Mouse (Mus musculus) megakaryocyte, embryonic 14.5 days (primary cell): Measurements from ENCODE around the gene Olfr237-ps1. TPM values are rescaled to one million over a fixed set of nuclear protein-coding genes. Genes with fewer than 3 reads are reported as not detected.

Experiments
- H3K27me3 ChIP-seq: replicated peaks from 2 replicates; pipeline ENCODE3; 2012; ENCODE audit warnings: inconsistent platforms
- H3K36me3 ChIP-seq: replicated peaks from 2 replicates; pipeline ENCODE3; 2012; ENCODE audit warnings: low read length, inconsistent platforms, mixed read lengths
- H3K4me1 ChIP-seq: 2 replicates; pipeline ENCODE4 v1.6.1; 2012; ENCODE audit warnings: inconsistent platforms
- H3K4me3 ChIP-seq: replicated peaks from 2 replicates; pipeline ENCODE3; 2012; ENCODE audit warnings: moderate library complexity, mild to moderate bottlenecking, inconsistent platforms
- H3K9me3 ChIP-seq: 2 replicates; pipeline ENCODE4 v1.6.1; 2012; ENCODE audit warnings: inconsistent platforms
- FLI1 ChIP-seq: IDR thresholded peaks from 2 replicates; pipeline ENCODE4 v1.6.1; 2012; ENCODE audit warnings: low read length, inconsistent platforms, mixed read lengths
- GATA1 ChIP-seq: IDR thresholded peaks from 3 replicates; pipeline ENCODE4 v1.6.1; 2012; ENCODE audit warnings: mixed read lengths, low read length, inconsistent platforms, borderline replicate concordance
- polyA plus RNA-seq: library from polyadenylated mRNA; stranded (reverse); fragments of >175 nt; gene quantifications from 2 replicates; pipeline ENCODE4 v1.2.3, GENCODE M21; 2012; ENCODE audit warnings: low replicate concordance; ENCODE audit not compliant: insufficient read depth

Gene Olfr237-ps1
- polyA plus RNA-seq, 1 experiment, result not detected

DNA sequence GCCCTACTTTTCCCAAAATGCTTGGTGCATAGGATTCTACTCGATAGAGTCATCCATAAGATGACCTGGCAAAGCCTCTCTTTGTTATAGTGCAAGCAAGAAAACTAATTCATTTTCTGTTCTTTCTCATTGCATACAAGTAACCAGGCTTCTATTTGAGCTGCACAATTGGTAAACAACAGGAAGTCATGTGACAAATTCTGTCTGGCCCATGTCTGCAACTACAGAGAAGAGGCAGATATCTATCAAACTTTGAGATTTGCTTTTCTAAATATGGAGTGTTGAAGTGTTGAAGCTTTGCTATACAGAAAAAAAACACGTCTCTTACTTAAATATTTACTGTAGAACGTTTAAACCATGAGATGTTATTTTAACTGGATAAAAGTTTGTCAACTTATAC lies 51.7 kb downstream of the Olfr237-ps1 start:
- no peak for TF ChIP-seq FLI1
- TF ChIP-seq GATA1, result no peak
- Histone ChIP-seq H3K9me3 (no peaks in the 10 kb centered on the region), H3K4me3 (no peak overlapping the region), H3K27me3 (no peaks in the 10 kb centered on the region), H3K36me3 (no peaks in the 10 kb centered on the region), H3K4me1 (no peaks in the 10 kb centered on the region)

DNA sequence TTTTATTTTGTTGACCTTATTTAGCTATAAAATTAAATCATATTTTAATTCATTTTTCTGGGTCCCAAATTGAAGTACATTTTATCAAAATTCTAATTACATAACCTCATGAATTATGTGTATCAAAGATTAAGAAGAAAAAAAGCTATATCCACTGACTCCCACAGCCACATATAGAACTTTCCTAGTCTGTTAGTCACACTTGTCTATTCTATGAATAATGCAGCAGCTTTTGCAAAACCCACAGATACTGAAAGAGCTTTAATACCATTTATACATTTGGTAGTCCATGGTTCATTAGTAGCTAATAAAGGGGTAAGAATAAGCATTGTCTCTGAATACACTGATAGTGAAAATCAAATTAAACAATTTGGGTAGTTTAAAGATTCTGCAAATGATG lies 56.4 kb downstream of the Olfr237-ps1 start:
- Histone ChIP-seq H3K9me3 (no peaks in the 10 kb centered on the region), H3K4me1 (no peaks in the 10 kb centered on the region), H3K4me3 (no peak overlapping the region), H3K27me3 (no peaks in the 10 kb centered on the region), H3K36me3 (no peaks in the 10 kb centered on the region)
- TF ChIP-seq FLI1 (no peak), GATA1 (no peak)

- no peaks in the 10 kb centered on the region for H3K27me3 ChIP-seq
- H3K9me3 ChIP-seq, result no peaks in the 10 kb centered on the region
- no peaks in the 10 kb centered on the region for H3K36me3 ChIP-seq
- TF ChIP-seq GATA1 (no peak), FLI1 (no peak)
- H3K4me1 ChIP-seq, result no peaks in the 10 kb centered on the region
- no peak overlapping the region for H3K4me3 ChIP-seq
Measured at GRCm38 (mm10) chr6:43205355-43205754, 59.0 kb downstream of the Olfr237-ps1 start.

Other genes starting within 250 kb of the Olfr237-ps1 start
- not detected in 2 replicates for gene Olfr447, start 237.7 kb upstream of the Olfr237-ps1 start, polyA plus RNA-seq
- not detected in 2 replicates for gene Olfr446, start 225.2 kb upstream of the Olfr237-ps1 start, polyA plus RNA-seq
- not detected in 2 replicates for gene Olfr444, start 197.5 kb upstream of the Olfr237-ps1 start, polyA plus RNA-seq
- gene Olfr441, start 40.2 kb upstream of the Olfr237-ps1 start, polyA plus RNA-seq, result not detected in 2 replicates
- not detected in 2 replicates for gene Olfr437, start 16.7 kb downstream of the Olfr237-ps1 start, polyA plus RNA-seq
- gene Olfr13, start 25.6 kb downstream of the Olfr237-ps1 start, polyA plus RNA-seq, result not detected in 2 replicates
- not detected in 2 replicates for gene Olfr435, start 50.6 kb downstream of the Olfr237-ps1 start, polyA plus RNA-seq
- gene Olfr434, start 66.5 kb downstream of the Olfr237-ps1 start, polyA plus RNA-seq, result not detected in 2 replicates
- not detected in 2 replicates for gene Olfr47, start 85.0 kb downstream of the Olfr237-ps1 start, polyA plus RNA-seq
- gene Arhgef5, start 119.0 kb downstream of the Olfr237-ps1 start, polyA plus RNA-seq, result 0.44 TPM in 1 of 2 replicates, not detected in the other
- not detected in 2 replicates for gene Nobox, start 163.0 kb downstream of the Olfr237-ps1 start, polyA plus RNA-seq